Mouse (Mus musculus): ENCODE data around the gene Glb1l2. TPM values are rescaled to one million over a fixed set of nuclear protein-coding genes. Genes with fewer than 3 reads are reported as not detected.

Glb1l2 gene
- 2.6 and 3.3 TPM in 2 replicates for polyA plus RNA-seq (2015; fragmentation: Nextera tagmentation; extraction: Ambion mirVana)

GRCm38 (mm10) chr9:26805935-26806666, at the start of gene Glb1l2:
Glb1l2 (minus strand) TSS chr9:26806468.
- peaks cover 14% of the 10 kb centered on the region; the same call in 1 of the 2 replicates for H3K4me1 ChIP-seq
- WGBS: under 1% methylated on average over 33 of the region's 33 CpGs
- no peaks in the 10 kb centered on the region for H3K9me3 ChIP-seq (replicated peaks)
- peak within 1 kb of the TSS; percentile 76 for H3K4me2 ChIP-seq
- peak within 1 kb of the TSS; percentile 52 for H3K4me3 ChIP-seq
- no peaks in the 10 kb centered on the region for H3K27me3 ChIP-seq
- H3K36me3 ChIP-seq (ENCODE audit: poor library complexity, severe bottlenecking): no peaks in the 10 kb centered on the region
- H3K9ac ChIP-seq: peak within 1 kb of the TSS; percentile 64
- H3K27ac ChIP-seq: peak within 1 kb of the TSS; percentile 41; the same call in 1 of the 2 replicates
- ATAC-seq: peak; percentile 100

- H3K4me1 ChIP-seq: no peaks in the 10 kb centered on the region
- no peaks in the 10 kb centered on the region for H3K27me3 ChIP-seq
- no peaks in the 10 kb centered on the region for H3K9me3 ChIP-seq (replicated peaks)
- no peak overlapping the region for H3K4me2 ChIP-seq
- WGBS: 88% methylated on average over 3 of the region's 3 CpGs
- H3K27ac ChIP-seq: no peak overlapping the region
- no peak overlapping the region for H3K9ac ChIP-seq
- no peak for ATAC-seq
- H3K4me3 ChIP-seq: no peak overlapping the region
- no peaks in the 10 kb centered on the region for H3K36me3 ChIP-seq (ENCODE audit: poor library complexity, severe bottlenecking)
These were observed 24.8 kb upstream of the Glb1l2 start for GRCm38 (mm10) chr9:26831089-26831488.

GRCm38 (mm10) chr9:26819942-26820341, 13.7 kb upstream of the Glb1l2 start:
- no peak overlapping the region for H3K4me3 ChIP-seq
- no peaks in the 10 kb centered on the region for H3K9me3 ChIP-seq (replicated peaks)
- no peak overlapping the region for H3K27ac ChIP-seq
- no peaks in the 10 kb centered on the region for H3K36me3 ChIP-seq (ENCODE audit: poor library complexity, severe bottlenecking)
- H3K27me3 ChIP-seq: no peaks in the 10 kb centered on the region
- H3K4me2 ChIP-seq: no peak overlapping the region
- H3K4me1 ChIP-seq: no peaks in the 10 kb centered on the region
- no peak overlapping the region for H3K9ac ChIP-seq
- 80% methylated on average over 1 of the region's 1 CpGs for WGBS
- no peak for ATAC-seq

- Histone ChIP-seq H3K9ac (no peak overlapping the region), H3K9me3 (replicated peaks) (no peaks in the 10 kb centered on the region), H3K4me2 (no peak overlapping the region), H3K27me3 (no peaks in the 10 kb centered on the region), H3K36me3 (ENCODE audit: poor library complexity, severe bottlenecking) (no peaks in the 10 kb centered on the region), H3K4me3 (no peak overlapping the region), H3K4me1 (peaks cover 14% of the 10 kb centered on the region; the same call in 1 of the 2 replicates), H3K27ac (no peak overlapping the region)
- no peak for ATAC-seq
- WGBS: 74% methylated on average over 2 of the region's 2 CpGs
These were observed 2.5 kb upstream of the Glb1l2 start for GRCm38 (mm10) chr9:26808735-26809134.

- ATAC-seq: no peak
- Histone ChIP-seq H3K9me3 (replicated peaks) (no peaks in the 10 kb centered on the region), H3K36me3 (ENCODE audit: poor library complexity, severe bottlenecking) (no peaks in the 10 kb centered on the region), H3K4me3 (no peak overlapping the region), H3K4me2 (no peak overlapping the region), H3K4me1 (peaks cover 14% of the 10 kb centered on the region; the same call in 1 of the 2 replicates), H3K27me3 (no peaks in the 10 kb centered on the region), H3K27ac (no peak overlapping the region), H3K9ac (no peak overlapping the region)
These were observed 1.9 kb downstream of the Glb1l2 start for GRCm38 (mm10) chr9:26804321-26804720.

- H3K4me1 ChIP-seq: 0 out of 2 replicates have a peak, but pooled peaks cover under 1% of the 10 kb centered on the region
- WGBS: 95% methylated on average over 2 of the region's 2 CpGs
- no peaks in the 10 kb centered on the region for H3K27me3 ChIP-seq
- H3K9ac ChIP-seq: no peak overlapping the region
- no peak overlapping the region for H3K4me2 ChIP-seq
- ATAC-seq: no peak
- no peaks in the 10 kb centered on the region for H3K9me3 ChIP-seq (replicated peaks)
- H3K36me3 ChIP-seq (ENCODE audit: poor library complexity, severe bottlenecking): no peaks in the 10 kb centered on the region
- no peak overlapping the region for H3K27ac ChIP-seq
- no peak overlapping the region for H3K4me3 ChIP-seq
These were observed 5.9 kb downstream of the Glb1l2 start for GRCm38 (mm10) chr9:26800357-26800756.

- H3K4me2 ChIP-seq: no peak overlapping the region
- WGBS: 73% methylated on average over 1 of the region's 1 CpGs
- no peaks in the 10 kb centered on the region for H3K9me3 ChIP-seq (replicated peaks)
- H3K27me3 ChIP-seq: no peaks in the 10 kb centered on the region
- H3K4me1 ChIP-seq: no peaks in the 10 kb centered on the region
- H3K27ac ChIP-seq: no peak overlapping the region
- H3K9ac ChIP-seq: no peak overlapping the region
- H3K4me3 ChIP-seq: no peak overlapping the region
- ATAC-seq: no peak
- no peaks in the 10 kb centered on the region for H3K36me3 ChIP-seq (ENCODE audit: poor library complexity, severe bottlenecking)
These were observed 7.5 kb downstream of the Glb1l2 start for GRCm38 (mm10) chr9:26798731-26799130.

GRCm38 (mm10) chr9:26798205-26798604, 8.1 kb downstream of the Glb1l2 start:
- WGBS: 86% methylated on average over 3 of the region's 3 CpGs
- no peak overlapping the region for H3K9ac ChIP-seq
- no peak overlapping the region for H3K4me2 ChIP-seq
- no peaks in the 10 kb centered on the region for H3K27me3 ChIP-seq
- ATAC-seq: no peak
- no peak overlapping the region for H3K27ac ChIP-seq
- H3K4me1 ChIP-seq: no peaks in the 10 kb centered on the region
- no peaks in the 10 kb centered on the region for H3K9me3 ChIP-seq (replicated peaks)
- no peak overlapping the region for H3K4me3 ChIP-seq
- no peaks in the 10 kb centered on the region for H3K36me3 ChIP-seq (ENCODE audit: poor library complexity, severe bottlenecking)

- H3K27me3 ChIP-seq: no peaks in the 10 kb centered on the region
- 72% methylated on average over 3 of the region's 3 CpGs for WGBS
These were observed 13.4 kb downstream of the Glb1l2 start for GRCm38 (mm10) chr9:26792829-26793228.

GRCm38 (mm10) chr9:26783414-26783975, 22.8 kb downstream of the Glb1l2 start:
- no peak overlapping the region for H3K9ac ChIP-seq
- no peak overlapping the region for H3K27ac ChIP-seq
- peak; percentile 74 for ATAC-seq
- no peaks in the 10 kb centered on the region for H3K36me3 ChIP-seq (ENCODE audit: poor library complexity, severe bottlenecking)
- WGBS: 70% methylated on average over 7 of the region's 7 CpGs
- no peak overlapping the region for H3K4me2 ChIP-seq
- no peaks in the 10 kb centered on the region for H3K4me1 ChIP-seq
- no peaks in the 10 kb centered on the region for H3K9me3 ChIP-seq (replicated peaks)
- H3K4me3 ChIP-seq: no peak overlapping the region
- H3K27me3 ChIP-seq: no peaks in the 10 kb centered on the region

More at GRCm38 (mm10) chr9:26792829-26793228, 13.4 kb downstream of the Glb1l2 start:
- Histone ChIP-seq H3K4me1 (no peaks in the 10 kb centered on the region), H3K9me3 (replicated peaks) (no peaks in the 10 kb centered on the region), H3K27ac (no peak overlapping the region), H3K36me3 (ENCODE audit: poor library complexity, severe bottlenecking) (no peaks in the 10 kb centered on the region), H3K9ac (no peak overlapping the region), H3K4me3 (no peak overlapping the region), H3K4me2 (no peak overlapping the region)
- no peak for ATAC-seq

GRCm38 (mm10) chr9:26778421-26778820, 27.8 kb downstream of the Glb1l2 start:
- no peak overlapping the region for H3K27ac ChIP-seq
- no peak overlapping the region for H3K4me3 ChIP-seq
- no peaks in the 10 kb centered on the region for H3K9me3 ChIP-seq (replicated peaks)
- no peak overlapping the region for H3K4me2 ChIP-seq
- no peaks in the 10 kb centered on the region for H3K4me1 ChIP-seq
- WGBS: 91% methylated on average over 7 of the region's 7 CpGs
- no peak overlapping the region for H3K9ac ChIP-seq
- H3K27me3 ChIP-seq: no peaks in the 10 kb centered on the region
- H3K36me3 ChIP-seq (ENCODE audit: poor library complexity, severe bottlenecking): no peaks in the 10 kb centered on the region
- ATAC-seq: no peak

- H3K4me1 ChIP-seq: no peaks in the 10 kb centered on the region
- no peak overlapping the region for H3K4me3 ChIP-seq
- WGBS: 66% methylated on average over 6 of the region's 6 CpGs
- H3K9ac ChIP-seq: no peak overlapping the region
- no peak overlapping the region for H3K27ac ChIP-seq
- ATAC-seq: peak; percentile 76
- H3K36me3 ChIP-seq (ENCODE audit: poor library complexity, severe bottlenecking): no peaks in the 10 kb centered on the region
- no peak overlapping the region for H3K4me2 ChIP-seq
- no peaks in the 10 kb centered on the region for H3K27me3 ChIP-seq
- H3K9me3 ChIP-seq (replicated peaks): no peaks in the 10 kb centered on the region
These were observed 30.0 kb downstream of the Glb1l2 start for GRCm38 (mm10) chr9:26776122-26776902.
